Mouse (Mus musculus): ENCODE data around the gene Psmd8.
"Not testable (repeated sequence)": the region's sequence is repeated elsewhere in the genome, so short reads cannot be mapped to it uniquely, and the experiment has no call there.

Gene Psmd8

DNA sequence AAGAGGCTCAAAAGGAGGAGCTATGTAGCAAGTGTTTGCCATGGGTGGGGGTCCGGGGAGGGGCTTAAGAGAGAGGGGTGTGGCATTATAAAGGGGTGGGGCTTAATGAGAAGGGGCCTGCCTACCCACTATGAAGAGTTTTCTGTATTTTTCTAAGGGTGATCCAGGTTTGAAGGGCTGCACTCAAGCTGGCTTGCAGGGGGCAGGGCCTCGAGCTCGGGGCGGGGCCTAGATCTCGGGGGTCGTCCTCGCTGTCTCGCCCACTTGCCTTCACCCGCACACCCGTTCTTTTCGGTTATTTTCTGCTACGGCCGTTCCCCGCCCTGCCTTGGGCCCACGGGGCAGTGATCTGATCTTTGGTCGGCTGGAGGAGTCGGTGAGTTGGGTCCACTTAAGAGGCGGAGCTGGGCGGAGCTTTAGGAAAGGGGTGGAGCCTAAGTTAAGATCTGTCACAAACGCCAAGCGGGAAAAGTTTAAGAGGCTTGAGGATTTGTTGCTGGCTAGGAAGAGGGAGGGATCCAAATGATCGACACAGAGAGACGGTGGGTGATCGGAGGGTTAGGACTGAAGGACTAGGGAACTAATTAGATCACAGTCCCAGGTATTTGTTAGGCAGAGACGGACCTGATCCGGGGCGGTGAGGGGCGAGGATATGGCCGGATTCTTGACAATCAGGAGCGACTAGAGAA lies 10.3 kb downstream of the Psmd8 start, which contains the start of the genes Ggn and Spred3:
Ggn (plus strand) TSS at position 145 of the 689 bp plus-strand sequence.
Spred3 (minus strand) TSS at position 346 of the 689 bp plus-strand sequence.
- DNase-seq (ENCODE audit: low read depth, low spot score) = peak; percentile 88

DNA sequence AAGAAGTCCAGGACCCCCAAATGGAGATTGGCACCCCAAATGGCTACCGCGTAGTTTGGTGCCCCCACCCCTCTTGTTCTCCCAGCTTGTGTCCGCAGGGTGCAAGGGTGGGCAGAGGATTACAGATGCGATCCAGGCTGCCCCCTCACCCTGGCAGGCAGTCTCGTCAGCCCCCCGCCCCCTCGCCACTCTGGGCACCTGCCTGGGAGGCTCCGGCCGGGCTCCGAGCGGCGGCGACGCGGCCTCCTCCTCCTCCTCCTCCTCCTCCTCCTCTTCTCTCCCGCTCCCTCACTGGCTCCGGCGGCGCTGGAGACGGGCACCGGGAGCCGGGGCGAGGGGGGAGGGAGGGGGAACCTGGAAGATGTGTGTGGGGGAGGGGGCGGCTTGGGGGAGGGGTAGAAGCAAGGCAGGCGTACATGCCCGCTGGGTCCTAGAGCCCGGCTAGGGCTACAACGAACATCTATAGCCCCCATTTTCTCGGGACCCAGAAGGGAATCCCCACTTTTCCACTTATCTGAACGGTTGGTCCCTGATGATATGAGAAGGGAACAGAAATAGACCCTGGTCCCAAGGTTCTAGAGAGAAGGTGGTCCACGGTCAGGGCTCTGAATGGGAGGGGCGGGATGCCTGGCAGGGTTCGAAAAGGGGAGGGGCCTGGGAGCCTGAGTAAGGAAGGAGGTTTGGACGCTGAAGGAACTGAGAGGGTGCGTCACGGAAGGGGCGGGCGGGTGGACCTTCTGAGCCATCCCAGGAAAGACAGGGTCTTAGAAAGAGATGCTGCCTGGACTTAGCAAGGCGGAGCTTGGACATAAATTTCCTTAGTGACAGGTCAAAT lies 11.1 kb downstream of the Psmd8 start:
- DNase-seq (ENCODE audit: low read depth, low spot score) = peak; percentile 96

DNA sequence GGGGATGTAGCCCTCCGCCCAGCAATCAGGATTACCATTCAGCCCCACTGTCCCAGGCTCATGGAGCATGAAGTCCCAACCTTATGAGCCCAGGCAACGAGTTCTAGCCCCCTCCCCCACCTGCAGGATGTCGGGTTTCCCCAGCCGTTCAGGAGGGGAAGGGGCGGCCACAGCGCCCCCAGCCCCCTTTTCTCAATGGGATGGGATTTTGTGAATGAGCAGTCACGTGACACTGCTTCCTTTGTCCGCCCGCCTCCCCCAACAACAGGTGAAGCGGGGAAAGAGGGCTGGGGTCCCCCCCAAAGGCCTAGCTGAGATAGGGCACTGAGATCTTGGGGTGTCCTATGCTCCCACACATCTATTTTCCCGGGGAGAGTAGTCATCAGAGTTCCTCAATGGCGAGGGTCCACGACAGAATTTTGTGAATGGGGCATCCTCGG lies 11.7 kb downstream of the Psmd8 start:
- peak; percentile 48 for DNase-seq (ENCODE audit: low read depth, low spot score)

DNA sequence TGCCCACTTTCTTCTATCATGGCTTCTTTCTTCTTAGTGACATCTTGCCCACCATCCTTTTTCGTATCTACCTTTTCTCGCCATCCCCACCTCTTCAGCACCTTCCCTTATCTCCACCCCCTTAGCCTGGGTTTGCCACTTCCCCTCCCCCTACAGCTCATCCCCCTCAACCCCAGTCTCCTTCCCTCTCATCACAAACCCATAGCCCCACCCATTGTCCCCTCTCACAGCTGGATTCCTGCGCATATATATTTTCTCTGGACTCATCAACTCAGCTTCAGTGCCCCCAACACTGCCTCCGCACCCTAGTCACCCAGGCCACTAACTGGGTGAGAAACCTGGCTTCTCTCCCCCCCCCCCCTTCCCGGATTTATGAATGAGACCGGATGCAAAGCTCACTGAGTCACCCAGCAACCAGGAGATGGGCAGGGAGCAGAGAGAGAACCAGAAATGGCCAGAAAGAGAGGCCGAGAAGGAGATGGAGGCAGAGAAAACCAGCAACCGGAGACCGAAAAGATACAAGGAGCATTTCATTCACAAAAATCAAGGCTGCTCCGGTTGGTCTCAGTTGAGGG lies 12.3 kb downstream of the Psmd8 start:
- peak; percentile 26 for DNase-seq (ENCODE audit: low read depth, low spot score)

DNA sequence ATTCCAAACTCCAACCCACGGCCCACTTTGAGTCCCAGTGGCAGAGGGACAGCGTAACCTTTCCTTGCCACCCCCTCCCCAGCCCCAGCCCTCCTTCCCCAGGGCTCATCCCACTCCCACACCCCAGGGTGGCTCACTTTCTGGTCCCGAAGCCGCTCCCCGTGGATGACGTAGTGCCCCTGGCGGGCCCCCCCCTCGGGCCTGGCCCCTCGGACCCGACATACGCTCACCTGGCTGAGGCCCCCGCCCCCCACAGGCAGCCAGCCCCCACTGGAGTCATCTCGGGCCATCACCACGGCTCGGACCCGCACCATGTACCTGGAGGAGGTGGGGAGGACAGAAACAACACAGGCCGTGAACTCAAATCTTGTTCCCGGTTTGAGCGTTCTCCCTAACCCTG lies 12.8 kb downstream of the Psmd8 start:
- no peak for DNase-seq (ENCODE audit: low read depth, low spot score)

DNA sequence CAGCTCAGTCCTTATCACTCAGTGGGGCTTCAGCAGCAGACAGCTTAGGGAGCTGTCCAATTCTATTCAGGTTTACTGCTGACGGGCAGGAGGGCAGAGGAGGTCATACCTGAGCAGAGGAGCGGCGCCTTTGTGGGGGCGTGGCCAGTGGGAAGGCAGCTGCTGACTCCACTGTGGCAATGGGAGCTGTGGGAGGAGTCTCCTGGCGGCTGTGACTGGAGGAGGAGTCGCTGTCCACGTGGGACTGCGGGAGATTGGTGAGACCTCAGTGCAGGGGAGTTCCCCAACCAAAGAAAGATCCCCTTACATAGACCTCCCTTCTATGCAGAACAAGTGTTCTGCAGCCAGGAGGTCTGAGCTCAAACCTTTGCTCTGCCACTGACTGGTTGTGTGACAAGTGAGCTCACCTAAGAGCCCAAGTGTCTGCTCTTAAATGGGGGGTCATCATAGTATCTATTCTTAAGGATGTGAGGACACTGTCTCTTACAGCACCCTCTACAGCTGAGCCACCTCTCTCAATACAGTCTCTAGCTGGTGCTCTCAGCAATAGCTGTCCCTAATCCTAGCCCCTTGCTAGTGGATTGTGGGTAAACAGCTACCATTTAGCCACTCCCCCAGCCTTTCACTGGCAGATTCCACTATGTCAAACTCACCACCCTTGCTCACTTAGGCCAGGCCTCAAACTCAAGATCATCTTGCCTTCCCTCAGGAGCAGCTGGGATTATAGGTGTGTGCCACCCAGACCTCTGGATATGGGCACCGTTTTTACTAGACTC lies 17.6 kb downstream of the Psmd8 start:
- DNase-seq (ENCODE audit: low read depth, low spot score) = peak; percentile 97

DNA sequence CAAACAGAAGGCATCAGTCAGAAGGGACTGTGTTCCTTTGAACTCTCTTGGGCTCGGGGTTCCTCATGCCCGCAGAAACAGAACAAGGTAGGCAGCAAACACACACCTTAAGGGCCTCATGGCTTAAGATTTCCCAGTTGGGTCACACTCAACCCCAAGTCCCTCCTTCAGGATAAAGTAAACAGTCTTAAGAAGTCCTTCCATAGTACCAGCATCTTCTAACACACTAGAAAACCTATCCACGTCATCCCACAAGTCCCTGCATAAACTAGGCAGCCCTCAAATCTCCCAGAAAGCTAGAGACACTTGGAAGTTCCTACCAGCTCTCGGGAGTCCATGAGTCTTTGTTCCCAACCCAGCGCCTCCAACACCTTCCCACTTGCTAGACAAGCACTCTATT lies 18.2 kb downstream of the Psmd8 start:
- no peak for DNase-seq (ENCODE audit: low read depth, low spot score)

DNA sequence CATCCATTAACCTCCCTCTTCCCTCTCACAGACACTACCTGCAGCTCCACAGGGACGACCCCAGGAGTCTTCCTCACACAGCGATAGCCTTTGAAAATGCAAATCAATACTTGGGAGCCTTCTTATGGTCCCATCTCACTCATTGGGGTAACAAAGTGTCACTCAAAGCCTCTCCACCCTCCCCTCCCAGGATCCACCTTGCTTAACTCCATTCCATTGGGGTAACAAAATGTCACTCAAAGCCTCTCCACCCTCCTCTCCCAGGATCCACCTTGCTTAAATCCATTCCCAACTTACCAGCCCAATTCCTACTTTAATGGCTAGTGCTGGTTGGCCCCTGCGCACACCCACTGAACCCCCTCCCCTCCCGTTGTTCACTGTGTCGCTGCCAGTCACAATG lies 22.2 kb downstream of the Psmd8 start:
- peak; percentile 94 for DNase-seq (ENCODE audit: low read depth, low spot score)

DNA sequence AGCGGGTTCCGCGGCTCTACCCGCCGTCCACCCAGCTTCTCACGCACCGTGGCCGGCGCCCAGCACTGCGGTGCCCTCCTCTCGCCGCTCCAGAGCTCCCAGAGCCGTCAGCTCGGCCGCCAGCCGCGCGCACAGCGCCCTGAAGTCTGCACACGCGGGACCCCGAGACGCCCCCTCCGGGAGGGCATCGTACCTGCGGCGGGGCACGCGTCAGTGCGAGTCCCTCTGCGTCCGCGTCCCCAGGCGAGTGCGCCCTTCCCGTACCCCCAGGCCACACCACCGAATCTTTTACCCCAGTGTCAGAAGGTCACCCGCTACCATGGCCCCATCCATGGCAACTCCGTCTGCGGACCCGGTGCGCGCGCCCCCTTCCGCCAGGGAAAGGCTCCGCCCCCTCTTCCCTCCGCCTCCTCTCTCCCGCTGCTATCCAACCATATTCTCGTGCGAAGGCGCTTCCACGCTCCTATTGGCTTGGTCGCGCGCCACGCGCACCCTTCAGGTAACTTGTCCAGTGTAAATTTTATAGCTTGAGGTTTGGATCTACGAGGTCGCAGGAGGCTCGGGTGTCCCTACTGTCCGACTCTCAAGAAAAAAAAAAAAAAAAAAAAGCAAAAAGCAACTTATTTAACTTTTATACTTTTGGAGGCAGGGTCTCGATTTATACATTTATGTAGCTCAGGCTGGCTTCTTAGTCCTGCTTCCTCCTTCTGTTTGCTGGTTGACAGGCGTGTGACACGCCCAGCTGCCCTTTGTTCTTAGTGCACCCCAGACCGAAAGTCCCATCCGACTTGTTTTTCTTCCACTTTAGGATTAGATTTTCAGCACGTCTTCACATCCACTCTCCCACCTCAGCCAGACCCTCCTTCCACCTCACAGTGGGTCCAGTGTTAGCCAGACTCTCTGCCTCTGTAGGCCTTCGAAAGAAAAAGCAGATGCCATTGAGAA lies 24.4 kb downstream of the Psmd8 start, which contains the start of gene Fam98c:
Fam98c (minus strand) TSS at position 397 of the 945 bp plus-strand sequence.
- DNase-seq (ENCODE audit: low read depth, low spot score) = peak; percentile 94

DNA sequence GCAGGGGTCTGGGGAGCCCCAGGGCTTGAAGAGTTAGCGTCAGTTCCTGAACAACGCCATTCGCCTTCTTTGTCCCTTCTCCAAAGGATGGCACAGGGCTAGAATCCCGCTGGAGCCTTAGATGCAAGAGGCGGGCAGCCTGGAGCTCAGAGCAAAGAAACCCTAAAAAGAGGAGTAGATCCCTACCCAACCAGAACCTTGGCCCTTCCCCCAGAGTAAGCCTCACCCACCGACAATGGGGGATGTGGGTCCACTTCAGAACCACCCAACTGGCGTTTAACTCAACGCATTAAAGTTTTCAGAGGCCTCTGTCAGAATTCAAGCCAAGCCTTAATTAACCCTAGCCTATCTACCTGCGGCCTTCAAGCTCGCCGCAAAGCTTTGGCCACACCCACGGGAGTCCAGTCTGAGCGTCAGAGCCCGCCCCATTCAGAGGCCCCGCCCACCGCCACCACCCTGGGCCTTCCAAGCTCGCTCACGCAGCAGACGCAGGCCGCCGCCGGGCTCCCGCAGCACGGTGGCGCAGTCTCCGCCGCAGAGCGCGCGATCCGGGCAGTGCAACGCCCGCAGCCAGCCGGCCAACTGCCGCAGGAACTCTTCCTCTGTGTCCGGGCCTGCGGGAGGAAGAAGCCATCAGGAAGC lies 25.2 kb downstream of the Psmd8 start:
- DNase-seq (ENCODE audit: low read depth, low spot score) = peak; percentile 96

DNA sequence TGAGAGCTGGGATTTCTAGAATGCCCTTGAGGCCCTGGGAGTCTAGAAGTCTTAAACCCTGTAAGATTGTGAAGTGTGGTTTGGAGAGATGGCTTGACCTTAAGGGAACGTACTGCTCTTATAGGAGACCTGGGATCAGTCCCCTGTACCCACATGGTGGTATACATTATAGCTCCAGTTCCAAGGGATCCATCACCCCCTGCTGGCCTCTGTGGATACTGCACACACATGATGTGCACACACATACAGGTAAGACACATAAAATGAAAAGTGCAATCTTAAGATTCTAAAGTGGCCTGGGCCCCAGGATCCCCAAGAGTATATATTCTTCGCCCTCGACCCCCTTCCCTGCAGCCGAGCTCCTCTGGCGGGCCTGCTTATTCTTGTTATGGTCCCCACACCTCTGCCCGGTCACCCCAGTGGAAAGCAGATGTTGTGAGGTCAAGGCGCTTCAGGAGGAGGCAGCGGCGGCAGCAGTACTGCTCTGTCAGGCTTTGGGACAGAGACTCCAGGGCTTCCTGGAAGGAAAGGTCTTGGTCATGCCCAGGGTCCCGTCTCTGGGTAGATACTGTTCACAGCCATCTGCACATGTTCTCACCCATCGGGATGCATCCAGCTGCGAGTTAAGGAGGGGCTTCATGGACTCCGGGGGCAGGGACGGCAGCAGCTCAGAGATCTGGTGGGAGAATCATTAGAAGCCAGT lies 26.3 kb downstream of the Psmd8 start:
- DNase-seq (ENCODE audit: low read depth, low spot score) = peak; percentile 85

DNA sequence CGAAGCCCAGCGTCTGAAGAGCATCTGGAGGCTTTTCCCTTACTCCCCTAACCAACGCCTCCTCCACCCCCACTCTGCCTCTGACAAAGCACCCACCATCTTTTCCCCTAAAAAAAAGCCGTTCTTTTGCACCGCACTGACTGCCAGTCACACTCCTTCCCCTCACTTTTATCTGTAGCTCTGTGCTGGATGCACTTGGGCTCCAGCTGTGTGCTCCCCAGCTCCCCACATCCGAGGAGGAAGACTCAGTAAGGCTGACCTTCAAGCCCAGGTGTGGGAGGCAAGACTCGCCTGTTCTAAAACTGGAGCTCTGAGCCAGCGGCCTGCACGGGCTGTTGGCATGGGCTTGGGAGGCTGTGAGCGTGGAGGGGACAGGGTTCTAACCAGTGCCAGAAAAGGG lies 29.0 kb downstream of the Psmd8 start:
- DNase-seq (ENCODE audit: low read depth, low spot score) = no peak

DNA sequence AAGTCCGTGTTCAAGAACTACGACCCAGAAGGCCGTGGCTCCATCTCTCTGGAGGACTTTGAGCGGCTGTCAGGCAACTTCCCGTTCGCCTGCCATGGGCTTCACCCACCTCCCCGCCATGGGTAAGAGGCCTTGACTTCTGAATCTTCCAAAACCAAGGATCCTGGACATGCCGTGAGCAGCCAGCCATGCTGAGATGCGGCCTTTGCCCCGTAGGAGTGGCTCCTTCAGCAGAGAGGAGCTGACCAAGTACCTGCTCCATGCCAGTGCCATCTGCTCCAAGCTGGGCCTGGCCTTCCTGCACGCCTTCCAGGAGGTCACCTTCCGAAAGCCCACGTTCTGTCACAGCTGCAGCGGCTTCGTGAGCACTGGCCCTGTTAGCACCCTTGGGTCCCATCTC lies 31.7 kb downstream of the Psmd8 start:
- no peak for DNase-seq (ENCODE audit: low read depth, low spot score)

DNA sequence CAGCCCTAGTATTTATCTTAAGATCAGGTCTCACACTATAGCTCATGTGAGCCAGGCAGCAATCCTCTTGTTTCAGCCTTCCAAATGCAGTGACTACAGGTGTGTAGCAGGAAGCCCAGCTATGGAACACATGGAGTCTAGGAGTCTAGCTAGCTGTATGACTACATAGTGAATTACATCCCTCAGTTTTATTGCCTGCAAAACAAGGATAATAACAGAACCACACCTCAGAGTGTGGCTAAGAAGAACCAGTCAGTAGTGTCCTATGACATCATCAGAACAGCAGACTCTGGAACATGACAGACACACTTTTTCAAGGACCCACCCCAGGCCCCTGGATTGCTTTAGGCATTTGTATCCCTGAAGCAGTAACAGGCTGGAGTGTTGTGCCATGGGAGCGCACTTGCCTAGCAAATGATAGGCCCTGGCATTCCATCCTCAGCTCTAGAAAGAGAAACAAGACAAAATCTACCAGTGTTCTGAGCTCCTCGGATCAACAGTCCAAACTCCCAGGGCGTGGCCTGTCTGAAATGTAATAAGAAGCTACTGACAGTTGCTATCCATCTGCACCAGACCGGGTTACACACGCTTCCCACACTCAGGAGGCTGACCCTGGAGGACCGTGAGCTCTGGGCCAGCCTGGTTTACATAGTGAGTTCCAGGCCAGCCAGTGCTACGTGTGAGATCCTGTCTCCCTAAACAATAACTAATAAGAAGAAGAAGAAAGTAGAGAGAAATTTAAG lies 33.7 kb downstream of the Psmd8 start:
- no peak for DNase-seq (ENCODE audit: low read depth, low spot score)

DNA sequence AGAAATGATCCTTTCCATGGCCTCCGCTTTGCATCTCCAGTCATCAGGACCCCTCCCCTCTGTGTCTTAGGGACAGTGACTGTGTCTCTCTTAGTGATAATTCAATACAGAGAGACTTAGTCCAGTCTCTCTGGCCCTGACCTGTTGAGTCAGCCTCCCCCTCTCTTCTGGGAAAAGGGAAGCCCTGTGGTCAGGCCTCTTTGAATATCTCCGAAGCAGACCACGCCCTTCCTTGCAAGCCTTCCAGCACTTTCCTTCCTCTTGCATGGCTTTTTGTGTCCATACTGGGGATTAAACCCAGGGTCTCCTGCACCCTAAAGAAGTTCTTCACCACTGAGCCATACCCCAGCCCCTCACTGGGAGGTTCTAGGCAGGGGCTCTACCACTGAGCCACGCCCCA lies 36.5 kb downstream of the Psmd8 start:
- DNase-seq (ENCODE audit: low read depth, low spot score) = no peak

DNA sequence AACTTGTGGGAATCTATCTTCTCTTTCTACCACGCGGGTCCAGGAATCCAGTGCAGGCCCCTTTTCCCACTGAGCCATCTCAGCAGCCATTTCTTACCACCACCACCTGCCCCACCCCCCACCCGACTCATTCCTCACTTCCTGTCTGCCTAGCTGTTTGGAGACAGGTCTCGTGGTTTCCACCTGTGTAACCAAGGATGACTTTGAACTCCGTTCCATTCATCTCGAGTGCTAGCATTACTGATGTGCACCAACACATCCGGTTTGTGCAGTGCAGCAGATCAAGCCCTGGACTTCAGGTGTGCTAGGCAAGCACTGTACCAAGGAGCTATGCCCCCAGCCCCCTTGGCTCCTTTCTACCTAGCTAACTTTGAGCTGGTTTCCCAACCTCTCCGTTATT lies 39.1 kb downstream of the Psmd8 start:
- DNase-seq (ENCODE audit: low read depth, low spot score) = no peak

DNA sequence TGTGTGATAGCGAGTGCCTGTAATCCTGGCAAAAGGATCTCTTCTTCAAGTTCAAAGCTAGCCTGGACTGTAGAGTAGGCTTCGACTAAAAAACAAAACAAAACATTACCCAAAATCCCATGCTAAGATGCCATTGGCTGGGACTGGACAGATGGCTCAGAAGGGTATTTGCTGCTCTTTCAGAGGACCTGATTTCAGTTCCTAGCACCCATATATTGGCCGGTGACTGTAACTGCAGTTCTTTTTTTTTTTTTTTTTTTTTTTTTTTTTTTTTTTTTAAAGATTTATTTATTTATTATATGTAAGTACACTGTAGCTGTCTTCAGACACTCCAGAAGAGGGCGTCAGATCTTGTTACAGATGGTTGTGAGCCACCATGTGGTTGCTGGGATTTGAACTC lies 41.3 kb downstream of the Psmd8 start:
- DNase-seq (ENCODE audit: low read depth, low spot score) = not testable (repeated sequence)

DNA sequence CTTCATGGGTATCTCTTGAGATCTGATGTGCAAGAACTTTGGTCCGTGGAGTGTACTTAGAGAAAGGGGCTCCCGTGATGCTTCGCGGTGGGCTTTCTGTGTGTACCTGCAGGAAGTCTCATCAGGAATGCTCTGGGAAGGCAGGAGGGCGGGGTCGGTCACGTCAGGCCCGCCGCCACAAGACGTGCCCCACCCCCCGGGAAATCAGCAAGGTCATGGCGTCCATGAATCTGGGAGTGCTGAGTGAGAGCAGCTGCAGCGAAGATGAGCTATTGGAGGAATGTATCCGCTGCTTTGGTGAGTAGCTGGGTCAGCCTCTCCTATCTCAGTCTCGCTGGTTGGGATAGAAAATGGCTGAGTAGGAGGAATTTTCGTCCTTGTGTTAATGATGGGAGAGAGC lies 43.1 kb downstream of the Psmd8 start:
- DNase-seq (ENCODE audit: low read depth, low spot score) = peak; percentile 95

Measured in ZHBTc4 (cell line).